Mouse (Mus musculus): ENCODE data around the gene Shank2. TPM values are rescaled to one million over a fixed set of nuclear protein-coding genes. Genes with fewer than 3 reads are reported as not detected.
A peak's percentile ranks its signal among the peaks of the same experiment; 100 is the strongest.

Gene Shank2
- polyA plus RNA-seq, 2 experiments: 0.59 to 0.89 TPM

GRCm38 (mm10) chr7:143966621-143967020 is 35.1 kb upstream of the Shank2 start:
- H3K36me3 ChIP-seq (ENCODE audit: control insufficient read depth, insufficient read depth, low read length): no peaks in the 10 kb centered on the region
- no peak overlapping the region for H3K4me3 ChIP-seq (replicated peaks; ENCODE audit: low read length)
- H3K4me1 ChIP-seq (ENCODE audit: control insufficient read depth, insufficient read depth, low read length): no peaks in the 10 kb centered on the region
- no peaks in the 10 kb centered on the region for H3K9me3 ChIP-seq (ENCODE audit: control insufficient read depth, low read length)
- DNase-seq (ENCODE audit: low spot score): no peak
- no peak for TF ChIP-seq POLR2A (IDR thresholded peaks at IDR 0.05; ENCODE audit: borderline replicate concordance, extremely low read depth, insufficient read depth, insufficient read length)
- H3K4me2 ChIP-seq (replicated peaks; ENCODE audit: low read depth, low read length, severe bottlenecking): no peak overlapping the region
- no peaks in the 10 kb centered on the region for H3K27me3 ChIP-seq (ENCODE audit: control insufficient read depth, insufficient read depth, low read length)
- H3K27ac ChIP-seq (replicated peaks; ENCODE audit: low read depth, low read length): no peak overlapping the region
- 72% methylated on average over 7 of the region's 7 CpGs for WGBS
- no peak for ATAC-seq (ENCODE audit: low FRiP score, low read depth)
- no peak overlapping the region for H3K9ac ChIP-seq (ENCODE audit: low read depth, low read length, severe bottlenecking)

GRCm38 (mm10) chr7:143977491-143977830 is 24.3 kb upstream of the Shank2 start:
- H3K4me1 ChIP-seq (ENCODE audit: control insufficient read depth, insufficient read depth, low read length): 0 out of 2 replicates have a peak, but pooled peaks cover 3% of the 10 kb centered on the region
- TF ChIP-seq POLR2A (IDR thresholded peaks at IDR 0.05; ENCODE audit: borderline replicate concordance, extremely low read depth, insufficient read depth, insufficient read length): no peak
- peak overlapping the region; percentile 48 for H3K4me3 ChIP-seq (replicated peaks; ENCODE audit: low read length)
- H3K9me3 ChIP-seq (ENCODE audit: control insufficient read depth, low read length): no peaks in the 10 kb centered on the region
- no peak overlapping the region for H3K9ac ChIP-seq (ENCODE audit: low read depth, low read length, severe bottlenecking)
- peaks cover 60% of the 10 kb centered on the region for H3K27me3 ChIP-seq (ENCODE audit: control insufficient read depth, insufficient read depth, low read length)
- 27% methylated on average over 5 of the region's 5 CpGs for WGBS
- H3K36me3 ChIP-seq (ENCODE audit: control insufficient read depth, insufficient read depth, low read length): no peaks in the 10 kb centered on the region
- ATAC-seq (ENCODE audit: low FRiP score, low read depth) (no peak), DNase-seq (ENCODE audit: low spot score) (no peak)
- H3K27ac ChIP-seq (replicated peaks; ENCODE audit: low read depth, low read length): no peak overlapping the region
- peak overlapping the region; percentile 85 for H3K4me2 ChIP-seq (replicated peaks; ENCODE audit: low read depth, low read length, severe bottlenecking)

- WGBS: under 1% methylated on average over 66 of the region's 67 CpGs
- ATAC-seq (ENCODE audit: low FRiP score, low read depth) (peak; percentile 71; the same call in 1 of the 2 replicates), DNase-seq (ENCODE audit: low spot score) (no peak)
- Histone ChIP-seq H3K9me3 (ENCODE audit: control insufficient read depth, low read length) (no peaks in the 10 kb centered on the region), H3K27ac (replicated peaks; ENCODE audit: low read depth, low read length) (no peak overlapping the region), H3K4me3 (replicated peaks; ENCODE audit: low read length) (peak overlapping the region; percentile 48), H3K4me1 (ENCODE audit: control insufficient read depth, insufficient read depth, low read length) (0 out of 2 replicates have a peak, but pooled peaks cover 3% of the 10 kb centered on the region), H3K36me3 (ENCODE audit: control insufficient read depth, insufficient read depth, low read length) (no peaks in the 10 kb centered on the region), H3K9ac (ENCODE audit: low read depth, low read length, severe bottlenecking) (no peak overlapping the region), H3K4me2 (replicated peaks; ENCODE audit: low read depth, low read length, severe bottlenecking) (peak overlapping the region; percentile 85), H3K27me3 (ENCODE audit: control insufficient read depth, insufficient read depth, low read length) (peaks cover 60% of the 10 kb centered on the region)
- TF ChIP-seq POLR2A (IDR thresholded peaks at IDR 0.05; ENCODE audit: borderline replicate concordance, extremely low read depth, insufficient read depth, insufficient read length): no peak
Observed at GRCm38 (mm10) chr7:143977831-143978682, 23.7 kb upstream of the Shank2 start.

GRCm38 (mm10) chr7:143978741-143979371 is 22.9 kb upstream of the Shank2 start:
- DNase-seq (ENCODE audit: low spot score): peak; percentile 60
- Histone ChIP-seq H3K27me3 (ENCODE audit: control insufficient read depth, insufficient read depth, low read length) (peaks cover 60% of the 10 kb centered on the region), H3K4me2 (replicated peaks; ENCODE audit: low read depth, low read length, severe bottlenecking) (peak overlapping the region; percentile 85), H3K4me3 (replicated peaks; ENCODE audit: low read length) (peak overlapping the region; percentile 48), H3K4me1 (ENCODE audit: control insufficient read depth, insufficient read depth, low read length) (0 out of 2 replicates have a peak, but pooled peaks cover 3% of the 10 kb centered on the region), H3K36me3 (ENCODE audit: control insufficient read depth, insufficient read depth, low read length) (no peaks in the 10 kb centered on the region), H3K27ac (replicated peaks; ENCODE audit: low read depth, low read length) (no peak overlapping the region), H3K9me3 (ENCODE audit: control insufficient read depth, low read length) (no peaks in the 10 kb centered on the region), H3K9ac (ENCODE audit: low read depth, low read length, severe bottlenecking) (peak overlapping the region; percentile 0; the same call in 1 of the 2 replicates)
- no peak for TF ChIP-seq POLR2A (IDR thresholded peaks at IDR 0.05; ENCODE audit: borderline replicate concordance, extremely low read depth, insufficient read depth, insufficient read length)
- ATAC-seq (ENCODE audit: low FRiP score, low read depth): 0 out of 2 replicates have a peak, but pooled peaks have one; percentile 44
- 0% methylated on average over 49 of the region's 50 CpGs for WGBS

- Histone ChIP-seq H3K27ac (replicated peaks; ENCODE audit: low read depth, low read length) (no peak overlapping the region), H3K4me3 (replicated peaks; ENCODE audit: low read length) (no peak overlapping the region), H3K9me3 (ENCODE audit: control insufficient read depth, low read length) (no peaks in the 10 kb centered on the region), H3K27me3 (ENCODE audit: control insufficient read depth, insufficient read depth, low read length) (peaks cover 60% of the 10 kb centered on the region), H3K9ac (ENCODE audit: low read depth, low read length, severe bottlenecking) (no peak overlapping the region), H3K4me2 (replicated peaks; ENCODE audit: low read depth, low read length, severe bottlenecking) (no peak overlapping the region), H3K4me1 (ENCODE audit: control insufficient read depth, insufficient read depth, low read length) (0 out of 2 replicates have a peak, but pooled peaks cover 3% of the 10 kb centered on the region), H3K36me3 (ENCODE audit: control insufficient read depth, insufficient read depth, low read length) (no peaks in the 10 kb centered on the region)
- WGBS: 36% methylated on average over 5 of the region's 5 CpGs
- no peak for TF ChIP-seq POLR2A (IDR thresholded peaks at IDR 0.05; ENCODE audit: borderline replicate concordance, extremely low read depth, insufficient read depth, insufficient read length)
- no peak for ATAC-seq (ENCODE audit: low FRiP score, low read depth)
- no peak for DNase-seq (ENCODE audit: low spot score)
Observed at GRCm38 (mm10) chr7:143979986-143980385, 21.7 kb upstream of the Shank2 start.

All from limb, embryonic 14.5 days (tissue).